Mouse (Mus musculus): Measurements from ENCODE around the gene Ezr. TPM values are rescaled to one million over a fixed set of nuclear protein-coding genes. Genes with fewer than 3 reads are reported as not detected.
A peak's percentile ranks its signal among the peaks of the same experiment; 100 is the strongest.

Gene Ezr
- polyA plus RNA-seq, 1 experiment from 2014 or later, result 176 TPM

GRCm38 (mm10) chr17:6782033-6782526 lies 504 bp downstream of the Ezr start:
- ATAC-seq (ENCODE audit: insufficient number of reproducible peaks, insufficient read depth, low FRiP score, low read depth), result no peak
- 0 out of 2 replicates have a peak, but pooled peaks cover 2% of the 10 kb centered on the region for H3K27me3 ChIP-seq (ENCODE audit: control insufficient read depth, insufficient read depth, low read length)
- no peaks in the 10 kb centered on the region for H3K9me3 ChIP-seq (ENCODE audit: control insufficient read depth, low read depth, low read length)
- peak overlapping the region; percentile 92; the same call in 1 of the 2 replicates for H3K27ac ChIP-seq (ENCODE audit: low read length)
- H3K36me3 ChIP-seq (ENCODE audit: control insufficient read depth, insufficient read depth, low read length), result no peaks in the 10 kb centered on the region
- H3K4me1 ChIP-seq (ENCODE audit: control insufficient read depth, insufficient read depth, low read length), result peaks cover 7% of the 10 kb centered on the region; the same call in 1 of the 2 replicates
- peak overlapping the region; percentile 77 for H3K9ac ChIP-seq (replicated peaks; ENCODE audit: low read depth, low read length)
- 1% methylated on average over 21 of the region's 21 CpGs for WGBS
- H3K4me3 ChIP-seq (ENCODE audit: low read depth, low read length), result peak overlapping the region; percentile 68
- peak overlapping the region; percentile 89 for H3K4me2 ChIP-seq (replicated peaks; ENCODE audit: low read depth, low read length)

GRCm38 (mm10) chr17:6781273-6781672 lies 1.3 kb downstream of the Ezr start:
- 0 out of 2 replicates have a peak, but pooled peaks cover 2% of the 10 kb centered on the region for H3K27me3 ChIP-seq (ENCODE audit: control insufficient read depth, insufficient read depth, low read length)
- H3K4me2 ChIP-seq (replicated peaks; ENCODE audit: low read depth, low read length), result peak overlapping the region; percentile 89
- no peak for ATAC-seq (ENCODE audit: insufficient number of reproducible peaks, insufficient read depth, low FRiP score, low read depth)
- H3K27ac ChIP-seq (ENCODE audit: low read length), result no peak overlapping the region; the same call in 1 of the 2 replicates
- no peaks in the 10 kb centered on the region for H3K36me3 ChIP-seq (ENCODE audit: control insufficient read depth, insufficient read depth, low read length)
- WGBS, result 44% methylated on average over 6 of the region's 6 CpGs
- H3K9ac ChIP-seq (replicated peaks; ENCODE audit: low read depth, low read length), result peak overlapping the region; percentile 77; the same call in 1 of the 2 replicates
- peak overlapping the region; percentile 68 for H3K4me3 ChIP-seq (ENCODE audit: low read depth, low read length)
- H3K4me1 ChIP-seq (ENCODE audit: control insufficient read depth, insufficient read depth, low read length), result peaks cover 7% of the 10 kb centered on the region; the same call in 1 of the 2 replicates
- H3K9me3 ChIP-seq (ENCODE audit: control insufficient read depth, low read depth, low read length), result no peaks in the 10 kb centered on the region

- Histone ChIP-seq H3K36me3 (ENCODE audit: control insufficient read depth, insufficient read depth, low read length) (no peaks in the 10 kb centered on the region), H3K27ac (ENCODE audit: low read length) (no peak overlapping the region; the same call in 1 of the 2 replicates), H3K4me3 (ENCODE audit: low read depth, low read length) (peak overlapping the region; percentile 68), H3K9ac (replicated peaks; ENCODE audit: low read depth, low read length) (no peak overlapping the region; the same call in 1 of the 2 replicates), H3K9me3 (ENCODE audit: control insufficient read depth, low read depth, low read length) (no peaks in the 10 kb centered on the region), H3K27me3 (ENCODE audit: control insufficient read depth, insufficient read depth, low read length) (0 out of 2 replicates have a peak, but pooled peaks cover 2% of the 10 kb centered on the region), H3K4me2 (replicated peaks; ENCODE audit: low read depth, low read length) (peak overlapping the region; percentile 89), H3K4me1 (ENCODE audit: control insufficient read depth, insufficient read depth, low read length) (peaks cover 7% of the 10 kb centered on the region; the same call in 1 of the 2 replicates)
- ATAC-seq (ENCODE audit: insufficient number of reproducible peaks, insufficient read depth, low FRiP score, low read depth), result no peak
- WGBS, result 42% methylated on average over 4 of the region's 4 CpGs
Measured at GRCm38 (mm10) chr17:6780521-6781115, 2.0 kb downstream of the Ezr start.

- Histone ChIP-seq H3K4me3 (ENCODE audit: low read depth, low read length) (peak overlapping the region; percentile 68), H3K27me3 (ENCODE audit: control insufficient read depth, insufficient read depth, low read length) (0 out of 2 replicates have a peak, but pooled peaks cover 2% of the 10 kb centered on the region), H3K27ac (ENCODE audit: low read length) (peak overlapping the region; percentile 71; the same call in 1 of the 2 replicates), H3K4me1 (ENCODE audit: control insufficient read depth, insufficient read depth, low read length) (peaks cover 7% of the 10 kb centered on the region; the same call in 1 of the 2 replicates), H3K36me3 (ENCODE audit: control insufficient read depth, insufficient read depth, low read length) (no peaks in the 10 kb centered on the region), H3K9me3 (ENCODE audit: control insufficient read depth, low read depth, low read length) (no peaks in the 10 kb centered on the region), H3K9ac (replicated peaks; ENCODE audit: low read depth, low read length) (0 out of 2 replicates have a peak overlapping the region, but pooled peaks have one; percentile 18), H3K4me2 (replicated peaks; ENCODE audit: low read depth, low read length) (peak overlapping the region; percentile 89)
- whole genome bisulfite sequencing, result 20% methylated on average over 7 of the region's 7 CpGs
- ATAC-seq (ENCODE audit: insufficient number of reproducible peaks, insufficient read depth, low FRiP score, low read depth), result no peak
Measured at GRCm38 (mm10) chr17:6779632-6780031, 3.0 kb downstream of the Ezr start.

- H3K4me1 ChIP-seq (ENCODE audit: control insufficient read depth, insufficient read depth, low read length), result peaks cover 7% of the 10 kb centered on the region; the same call in 1 of the 2 replicates
- H3K4me3 ChIP-seq (ENCODE audit: low read depth, low read length), result peak overlapping the region; percentile 68
- peak overlapping the region; percentile 71; the same call in 1 of the 2 replicates for H3K27ac ChIP-seq (ENCODE audit: low read length)
- no peak for ATAC-seq (ENCODE audit: insufficient number of reproducible peaks, insufficient read depth, low FRiP score, low read depth)
- H3K36me3 ChIP-seq (ENCODE audit: control insufficient read depth, insufficient read depth, low read length), result no peaks in the 10 kb centered on the region
- H3K9ac ChIP-seq (replicated peaks; ENCODE audit: low read depth, low read length), result peak overlapping the region; percentile 18; the same call in 1 of the 2 replicates
- H3K27me3 ChIP-seq (ENCODE audit: control insufficient read depth, insufficient read depth, low read length), result 0 out of 2 replicates have a peak, but pooled peaks cover 2% of the 10 kb centered on the region
- 4% methylated on average over 23 of the region's 23 CpGs for WGBS
- H3K4me2 ChIP-seq (replicated peaks; ENCODE audit: low read depth, low read length), result peak overlapping the region; percentile 89
- H3K9me3 ChIP-seq (ENCODE audit: control insufficient read depth, low read depth, low read length), result no peaks in the 10 kb centered on the region
Measured at GRCm38 (mm10) chr17:6778771-6779509, 3.6 kb downstream of the Ezr start.

GRCm38 (mm10) chr17:6778332-6778683 lies 4.3 kb downstream of the Ezr start:
- 1% methylated on average over 9 of the region's 9 CpGs for WGBS

GRCm38 (mm10) chr17:6777629-6778331 lies 4.8 kb downstream of the Ezr start:
- Histone ChIP-seq H3K4me2 (replicated peaks; ENCODE audit: low read depth, low read length) (peak overlapping the region; percentile 89; the same call in 1 of the 2 replicates), H3K9me3 (ENCODE audit: control insufficient read depth, low read depth, low read length) (no peaks in the 10 kb centered on the region), H3K4me3 (ENCODE audit: low read depth, low read length) (peak overlapping the region; percentile 68; the same call in 1 of the 2 replicates), H3K9ac (replicated peaks; ENCODE audit: low read depth, low read length) (no peak overlapping the region), H3K27me3 (ENCODE audit: control insufficient read depth, insufficient read depth, low read length) (0 out of 2 replicates have a peak, but pooled peaks cover 2% of the 10 kb centered on the region), H3K36me3 (ENCODE audit: control insufficient read depth, insufficient read depth, low read length) (no peaks in the 10 kb centered on the region), H3K27ac (ENCODE audit: low read length) (no peak overlapping the region), H3K4me1 (ENCODE audit: control insufficient read depth, insufficient read depth, low read length) (peaks cover 12% of the 10 kb centered on the region; the same call in 1 of the 2 replicates)
- no peak for ATAC-seq (ENCODE audit: insufficient number of reproducible peaks, insufficient read depth, low FRiP score, low read depth)
- 52% methylated on average over 12 of the region's 12 CpGs for WGBS

More at GRCm38 (mm10) chr17:6778332-6778683, 4.3 kb downstream of the Ezr start:
- H3K9ac ChIP-seq (replicated peaks; ENCODE audit: low read depth, low read length), result no peak overlapping the region
- ATAC-seq (ENCODE audit: insufficient number of reproducible peaks, insufficient read depth, low FRiP score, low read depth), result no peak
- H3K36me3 ChIP-seq (ENCODE audit: control insufficient read depth, insufficient read depth, low read length), result no peaks in the 10 kb centered on the region
- peak overlapping the region; percentile 68 for H3K4me3 ChIP-seq (ENCODE audit: low read depth, low read length)
- H3K9me3 ChIP-seq (ENCODE audit: control insufficient read depth, low read depth, low read length), result no peaks in the 10 kb centered on the region
- peaks cover 11% of the 10 kb centered on the region; the same call in 1 of the 2 replicates for H3K4me1 ChIP-seq (ENCODE audit: control insufficient read depth, insufficient read depth, low read length)
- H3K4me2 ChIP-seq (replicated peaks; ENCODE audit: low read depth, low read length), result peak overlapping the region; percentile 89
- peak overlapping the region; percentile 71; the same call in 1 of the 2 replicates for H3K27ac ChIP-seq (ENCODE audit: low read length)
- 0 out of 2 replicates have a peak, but pooled peaks cover 2% of the 10 kb centered on the region for H3K27me3 ChIP-seq (ENCODE audit: control insufficient read depth, insufficient read depth, low read length)
